Mouse (Mus musculus): ENCODE data around the gene Olfr74.
"Not testable (repeated sequence)": the region's sequence is repeated elsewhere in the genome, so short reads cannot be mapped to it uniquely, and the experiment has no call there.

The Olfr74 gene

DNA sequence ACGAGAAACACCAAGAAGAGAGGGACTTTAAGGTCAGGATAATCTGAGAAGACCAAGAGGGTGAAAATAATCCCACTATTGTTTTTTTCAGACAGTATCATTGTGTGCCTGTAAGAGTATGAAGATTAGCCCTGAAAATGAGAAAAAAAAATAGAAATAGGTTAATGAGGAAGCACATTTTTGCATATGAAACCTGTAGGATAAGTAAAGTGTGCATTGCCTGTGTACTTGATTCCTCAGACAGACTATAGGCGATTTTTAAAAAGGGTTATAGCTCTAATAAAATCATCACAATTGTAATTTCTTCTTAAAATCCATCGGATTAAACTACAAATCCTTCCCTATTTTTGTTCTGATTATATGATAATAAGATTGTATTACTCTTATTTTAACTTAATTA is at the start of gene Olfr74:
Gene Olfr74 (minus strand): TSS at position 101 of the 400 bp plus-strand sequence.
- no peak for DNase-seq (ENCODE audit: low spot score)

DNA sequence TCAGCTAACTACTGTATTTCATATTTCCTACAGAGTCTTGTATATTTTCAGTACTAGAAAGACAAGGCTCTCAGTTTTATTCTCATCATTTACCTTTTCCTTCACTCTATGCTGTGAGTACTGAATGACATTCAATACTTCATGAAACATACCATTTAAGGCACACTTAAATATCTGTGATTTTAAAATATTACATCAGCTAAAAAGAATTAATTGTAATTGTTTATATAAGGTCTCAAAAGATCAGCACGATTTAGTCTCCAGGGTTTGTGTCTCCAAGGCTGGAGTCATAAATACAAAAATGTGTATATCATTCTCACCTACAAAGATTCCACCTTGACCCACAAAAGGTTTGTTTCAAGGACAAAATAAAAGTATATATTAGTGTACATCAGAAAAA is 48.0 kb upstream of the Olfr74 start, which contains the start of gene Olfr1161:
Gene Olfr1161 (plus strand): TSS at position 301 of the 400 bp plus-strand sequence.
- not testable (repeated sequence) for DNase-seq (ENCODE audit: low spot score)

GRCm38 (mm10) chr2:88007515-88008318 is 33.3 kb upstream of the Olfr74 start, which contains the start of gene Olfr1160:
Olfr1160 (minus strand) TSS chr2:88008268.
- no peak for DNase-seq (ENCODE audit: low spot score)

GRCm38 (mm10) chr2:87989813-87990212 is 15.3 kb upstream of the Olfr74 start, which contains the start of gene Olfr1158:
Olfr1158 (plus strand) TSS chr2:87990113.
- no peak for DNase-seq (ENCODE audit: low spot score)

DNA sequence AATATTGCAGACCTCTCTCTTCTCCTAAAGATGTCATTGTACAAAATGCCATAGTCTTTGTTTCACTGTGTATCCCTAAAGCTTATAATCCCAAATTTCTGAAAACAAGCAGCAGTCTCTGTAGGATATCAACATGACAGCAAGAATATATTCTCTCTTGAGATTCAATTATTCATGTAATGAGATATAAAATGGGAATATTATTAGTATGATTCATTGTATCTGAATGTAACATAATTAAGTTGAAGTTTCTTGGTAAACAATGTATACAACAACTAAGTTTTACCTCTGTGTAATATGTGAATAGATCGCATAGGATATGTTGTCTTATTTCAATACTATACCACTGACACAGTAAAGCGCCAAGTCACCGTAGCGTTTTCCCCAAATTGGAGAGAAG is 6.3 kb downstream of the Olfr74 start, which contains the start of gene Olfr1157:
Gene Olfr1157 (minus strand): TSS at position 101 of the 400 bp plus-strand sequence.
- DNase-seq (ENCODE audit: low spot score), result no peak

DNA sequence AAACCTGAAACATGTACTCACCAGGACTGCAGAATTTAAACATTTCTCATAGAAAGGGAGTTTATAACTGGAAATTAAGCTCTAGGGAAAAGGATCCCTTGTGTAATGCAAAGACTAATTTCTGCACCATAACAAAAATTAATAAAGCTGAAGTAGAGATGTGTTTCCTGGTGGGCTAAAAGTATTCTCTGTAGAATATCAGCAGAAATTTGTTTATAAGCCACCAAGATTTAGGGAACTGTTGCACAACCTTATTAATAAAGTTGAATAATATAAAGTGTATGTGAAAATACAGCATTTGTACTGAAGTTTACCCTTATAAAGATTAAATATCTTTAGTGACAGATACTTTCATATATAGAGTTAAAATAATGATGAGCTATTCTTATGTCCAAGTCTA is 21.5 kb downstream of the Olfr74 start, which contains the start of gene Olfr1156:
Gene Olfr1156 (minus strand): TSS at position 101 of the 400 bp plus-strand sequence.
- DNase-seq (ENCODE audit: low spot score), result no peak

DNA sequence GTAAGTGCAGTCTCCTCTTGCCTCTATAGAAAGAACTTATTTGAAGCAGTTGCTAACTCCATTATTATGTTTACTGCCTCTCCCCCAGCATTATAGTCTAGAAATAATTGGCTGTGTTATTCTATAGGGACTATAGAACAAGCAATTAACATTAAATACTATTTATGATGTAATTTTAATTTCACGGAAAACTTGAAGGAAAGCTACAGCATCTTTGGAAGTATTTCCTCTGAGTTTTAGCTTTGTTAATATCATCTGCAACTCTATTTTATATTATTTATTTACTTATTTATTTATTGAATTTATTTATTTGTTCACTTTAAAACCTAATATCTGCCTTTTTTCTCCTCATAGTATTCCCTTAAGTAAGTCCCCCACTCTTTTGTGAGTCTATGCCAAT is 29.4 kb downstream of the Olfr74 start, which contains the start of gene Olfr1155:
Gene Olfr1155 (minus strand): TSS at position 101 of the 400 bp plus-strand sequence.
- no peak for DNase-seq (ENCODE audit: low spot score)
